Mouse (Mus musculus) intestine, embryonic 16.5 days (tissue): ENCODE results near the gene Myl7. TPM values are rescaled to one million over a fixed set of nuclear protein-coding genes. Genes with fewer than 3 reads are reported as not detected.

Source experiments
- ATAC-seq: fragments of 200-750 bp; cut with Nextera tagmentation; 2 replicates; pipeline ENCODE4 v1.8.0; 2017; ENCODE audit warnings: moderate TSS enrichment, moderate library complexity
- H3K27ac ChIP-seq: fragments of 300-500 bp; sonication (generic); 2 replicates; pipeline ENCODE4 v1.5.1; 2014; ENCODE audit warnings: mild to moderate bottlenecking, low read length
- H3K27me3 ChIP-seq: fragments of 300-500 bp; sonication (generic); replicated peaks from 2 replicates; pipeline ENCODE4 v1.6.1; 2014; ENCODE audit warnings: low read length, control low read depth, mixed read lengths; ENCODE audit not compliant: control insufficient read depth, insufficient read depth
- H3K36me3 ChIP-seq: fragments of 300-500 bp; sonication (generic); 2 replicates; pipeline ENCODE4 v1.6.1; 2014; ENCODE audit warnings: low read length, control low read depth; ENCODE audit not compliant: control insufficient read depth, insufficient read depth
- H3K4me1 ChIP-seq: fragments of 300-500 bp; sonication (generic); 2 replicates; pipeline ENCODE4 v1.6.1; 2014; ENCODE audit warnings: low read length, control low read depth, mixed read lengths; ENCODE audit not compliant: control insufficient read depth, insufficient read depth
- H3K4me2 ChIP-seq: fragments of 300-500 bp; sonication (generic); 2 replicates; pipeline ENCODE4 v1.6.1; 2014; ENCODE audit warnings: low read depth, low read length, control low read depth
- H3K4me3 ChIP-seq: fragments of 300-500 bp; sonication (generic); 2 replicates; pipeline ENCODE4 v1.5.1; 2014; ENCODE audit warnings: mild to moderate bottlenecking, low read length
- H3K9ac ChIP-seq: fragments of 300-500 bp; sonication (generic); 2 replicates; pipeline ENCODE4 v1.6.1; 2014; ENCODE audit warnings: low read depth, low read length
- H3K9me3 ChIP-seq: fragments of 300-500 bp; sonication (generic); 2 replicates; pipeline ENCODE4 v1.6.1; 2016; ENCODE audit warnings: low read length, control low read depth; ENCODE audit not compliant: control insufficient read depth
- WGBS: fragments of 180-500 bp; shearing (Covaris S2); extraction: QIAGEN DNeasy Blood & Tissue Kit; methylation state at CpG from one replicate; pipeline ENCODE4 v1.1.7; 2014; 5-methylcytosine and 5-hydroxymethylcytosine counted together
- polyA plus RNA-seq: library from polyadenylated mRNA; unstranded; fragments of >200 nt; fragmentation: Nextera tagmentation; extraction: Ambion mirVana; gene quantifications from 2 replicates; pipeline ENCODE4 v1.2.1, GENCODE M21; 2015

Gene Myl7
- polyA plus RNA-seq, 1 experiment from 2014 or later: 88.3 TPM

DNA sequence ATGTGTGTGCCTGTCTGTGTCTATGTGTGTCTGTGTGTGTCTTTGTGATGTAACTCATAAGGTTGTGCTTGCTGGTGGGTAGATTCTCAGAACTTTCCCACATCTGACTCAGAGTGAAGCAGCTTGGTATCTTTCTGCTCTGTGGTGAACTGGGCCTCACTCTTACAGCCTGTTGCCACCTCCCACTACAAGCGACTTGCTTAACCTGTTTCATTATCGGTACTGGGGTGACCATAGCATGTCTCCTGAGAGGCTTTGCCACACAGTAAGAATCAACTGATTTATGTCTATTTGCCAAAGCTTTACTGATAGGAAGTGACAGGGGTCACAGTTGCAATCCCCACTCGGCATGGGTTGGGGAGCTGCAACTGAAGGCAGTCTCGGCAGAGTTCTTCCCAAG, 10.1 kb upstream of the Myl7 start:
- Histone ChIP-seq H3K9ac (no peak overlapping the region; the same call in 1 of the 2 replicates), H3K4me3 (no peak overlapping the region), H3K27ac (peak overlapping the region; percentile 78), H3K4me1 (peaks cover 14% of the 10 kb centered on the region), H3K4me2 (no peak overlapping the region), H3K36me3 (no peaks in the 10 kb centered on the region), H3K9me3 (no peaks in the 10 kb centered on the region), H3K27me3 (no peaks in the 10 kb centered on the region)
- WGBS: 39% methylated on average over 4 of the region's 4 CpGs
- ATAC-seq: peak; percentile 94

DNA sequence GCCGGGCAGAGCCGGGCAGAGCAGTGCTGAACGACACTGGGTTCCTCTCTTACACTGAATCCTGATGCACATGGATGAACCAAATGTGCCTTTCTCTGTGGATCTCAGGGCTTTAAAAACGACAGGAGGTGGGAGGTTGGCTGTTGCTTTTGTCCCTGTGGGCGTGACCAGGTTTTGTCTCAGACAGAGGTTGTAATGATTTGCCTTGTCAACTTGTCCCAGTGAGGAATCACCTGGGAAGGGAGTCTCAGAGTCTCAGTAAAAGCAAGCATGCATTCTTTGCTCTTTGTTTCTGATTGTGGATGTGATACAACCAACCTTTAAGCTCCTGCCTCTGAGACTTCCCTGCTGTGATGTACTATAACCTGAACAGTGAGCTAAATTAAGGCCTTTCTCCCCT, 8.5 kb upstream of the Myl7 start:
- no peaks in the 10 kb centered on the region for H3K9me3 ChIP-seq
- H3K4me2 ChIP-seq: no peak overlapping the region
- H3K27ac ChIP-seq: no peak overlapping the region
- ATAC-seq: no peak
- H3K4me1 ChIP-seq: peaks cover 17% of the 10 kb centered on the region
- H3K9ac ChIP-seq: no peak overlapping the region
- H3K27me3 ChIP-seq: no peaks in the 10 kb centered on the region
- no peak overlapping the region for H3K4me3 ChIP-seq
- no peaks in the 10 kb centered on the region for H3K36me3 ChIP-seq
- WGBS: 60% methylated on average over 5 of the region's 5 CpGs

- Histone ChIP-seq H3K4me2 (no peak overlapping the region), H3K9me3 (no peaks in the 10 kb centered on the region), H3K36me3 (no peaks in the 10 kb centered on the region), H3K4me3 (no peak overlapping the region), H3K9ac (no peak overlapping the region), H3K27ac (no peak overlapping the region), H3K27me3 (no peaks in the 10 kb centered on the region), H3K4me1 (peaks cover 28% of the 10 kb centered on the region)
- no peak for ATAC-seq
- 82% methylated on average over 10 of the region's 10 CpGs for WGBS
Observed at GRCm38 (mm10) chr11:5905778-5906518, 7.4 kb upstream of the Myl7 start.

DNA sequence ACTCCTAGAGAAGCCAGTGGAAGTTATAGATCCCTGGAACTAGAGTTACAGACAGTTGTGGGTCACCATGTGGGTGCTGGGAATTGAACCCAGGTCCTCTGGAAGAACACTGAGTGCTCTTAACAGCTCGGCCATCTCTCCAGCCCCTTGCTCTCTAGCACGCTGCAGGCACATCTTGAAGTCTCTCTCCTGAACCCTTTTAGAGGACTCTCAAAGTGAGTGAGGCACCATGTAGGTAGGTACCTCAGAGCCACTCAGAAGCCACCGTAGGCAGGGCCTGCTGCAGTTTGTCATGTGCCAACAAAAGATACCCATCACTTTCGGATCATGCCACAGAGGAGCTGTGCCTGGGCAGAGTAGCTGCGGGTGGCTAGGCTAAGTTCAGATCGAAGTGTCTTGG, 6.3 kb upstream of the Myl7 start:
- Histone ChIP-seq H3K36me3 (no peaks in the 10 kb centered on the region), H3K4me1 (peaks cover 29% of the 10 kb centered on the region), H3K4me3 (no peak overlapping the region), H3K4me2 (no peak overlapping the region), H3K9me3 (no peaks in the 10 kb centered on the region), H3K27ac (no peak overlapping the region), H3K27me3 (no peaks in the 10 kb centered on the region), H3K9ac (no peak overlapping the region)
- 95% methylated on average over 6 of the region's 6 CpGs for WGBS
- ATAC-seq: no peak

- Histone ChIP-seq H3K4me1 (peaks cover 24% of the 10 kb centered on the region), H3K4me2 (no peak overlapping the region), H3K27ac (no peak overlapping the region), H3K4me3 (no peak overlapping the region), H3K27me3 (no peaks in the 10 kb centered on the region), H3K9me3 (no peaks in the 10 kb centered on the region), H3K9ac (no peak overlapping the region), H3K36me3 (no peaks in the 10 kb centered on the region)
- no peak for ATAC-seq
- WGBS: 79% methylated on average over 19 of the region's 19 CpGs
Observed at GRCm38 (mm10) chr11:5904357-5904756, 5.8 kb upstream of the Myl7 start.

DNA sequence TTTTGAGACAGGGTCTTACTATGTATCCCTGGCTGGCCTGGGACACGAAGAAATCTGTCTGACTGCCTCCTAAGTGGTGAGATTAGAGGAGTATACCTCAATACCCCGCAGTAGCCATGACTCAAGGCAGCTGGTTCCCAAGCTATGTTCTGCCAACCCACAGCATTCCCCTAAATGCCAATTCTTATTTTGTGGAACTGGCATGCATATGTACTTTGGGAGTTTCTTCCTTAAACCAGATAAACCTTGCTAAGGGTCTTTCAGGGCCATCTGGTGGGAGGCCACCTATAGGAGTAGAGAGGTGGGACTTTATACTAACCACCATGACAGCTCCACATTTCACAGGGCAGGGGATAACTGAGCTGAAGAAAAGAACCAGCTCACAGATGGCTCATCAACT, 5.3 kb upstream of the Myl7 start:
- no peak overlapping the region for H3K27ac ChIP-seq
- H3K9ac ChIP-seq: no peak overlapping the region
- peaks cover 22% of the 10 kb centered on the region for H3K4me1 ChIP-seq
- no peaks in the 10 kb centered on the region for H3K36me3 ChIP-seq
- no peak for ATAC-seq
- H3K9me3 ChIP-seq: no peaks in the 10 kb centered on the region
- no peaks in the 10 kb centered on the region for H3K27me3 ChIP-seq
- no peak overlapping the region for H3K4me3 ChIP-seq
- 83% methylated on average over 2 of the region's 2 CpGs for WGBS
- H3K4me2 ChIP-seq: no peak overlapping the region

DNA sequence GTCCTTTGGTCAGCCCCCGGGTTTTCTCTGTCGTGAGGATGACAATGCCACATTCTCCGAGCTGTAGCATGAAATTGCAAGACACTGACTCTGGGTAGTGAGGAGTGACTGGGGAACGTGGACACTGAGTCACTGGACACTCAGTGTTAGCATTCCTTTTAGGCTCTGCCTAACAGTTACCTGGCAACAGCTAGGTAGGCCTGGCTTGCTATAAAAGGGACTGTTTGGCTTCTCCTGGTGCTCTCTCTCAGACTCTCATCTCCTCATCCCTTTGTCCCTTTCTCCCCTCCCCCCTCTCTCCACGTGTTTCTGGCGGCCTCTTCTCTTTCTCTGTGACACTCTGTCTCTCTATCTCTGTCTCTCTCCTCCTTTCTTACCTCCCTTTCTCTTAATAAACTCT, 3.8 kb upstream of the Myl7 start:
- Histone ChIP-seq H3K27me3 (no peaks in the 10 kb centered on the region), H3K9me3 (no peaks in the 10 kb centered on the region), H3K4me1 (peaks cover 32% of the 10 kb centered on the region), H3K27ac (peak overlapping the region; percentile 70), H3K36me3 (no peaks in the 10 kb centered on the region), H3K9ac (peak overlapping the region; percentile 64), H3K4me2 (peak overlapping the region; percentile 80), H3K4me3 (peak overlapping the region; percentile 46)
- ATAC-seq: peak; percentile 23; the same call in 1 of the 2 replicates
- 12% methylated on average over 6 of the region's 6 CpGs for WGBS

DNA sequence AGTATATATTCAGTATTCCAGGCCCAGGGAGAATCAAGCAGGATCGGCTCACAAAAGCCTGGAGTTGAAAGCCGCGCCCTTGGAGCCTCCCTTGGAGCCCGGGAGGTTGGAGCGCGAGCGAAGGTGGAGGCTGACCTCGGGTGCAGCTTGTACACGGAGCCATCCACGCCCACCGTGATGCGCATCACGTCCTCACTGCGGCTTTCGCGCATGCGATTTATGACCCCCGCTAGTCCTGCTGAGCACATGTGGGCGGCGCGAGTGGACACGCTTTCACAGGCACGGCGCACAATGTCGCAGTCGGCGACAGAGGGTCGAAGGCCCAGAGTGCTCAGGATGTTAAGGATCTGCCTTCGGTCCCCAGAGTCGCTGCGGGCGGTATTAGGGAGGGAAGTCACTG, 3.4 kb upstream of the Myl7 start:
- peak; percentile 80 for ATAC-seq
- no peaks in the 10 kb centered on the region for H3K36me3 ChIP-seq
- H3K4me1 ChIP-seq: peaks cover 36% of the 10 kb centered on the region
- WGBS: under 1% methylated on average over 32 of the region's 32 CpGs
- peak overlapping the region; percentile 70 for H3K27ac ChIP-seq
- H3K9me3 ChIP-seq: no peaks in the 10 kb centered on the region
- H3K9ac ChIP-seq: peak overlapping the region; percentile 64
- no peaks in the 10 kb centered on the region for H3K27me3 ChIP-seq
- peak overlapping the region; percentile 46 for H3K4me3 ChIP-seq
- H3K4me2 ChIP-seq: peak overlapping the region; percentile 80

GRCm38 (mm10) chr11:5901320-5901719, 2.7 kb upstream of the Myl7 start:
- no peak for ATAC-seq
- Histone ChIP-seq H3K9ac (peak overlapping the region; percentile 64), H3K27me3 (no peaks in the 10 kb centered on the region), H3K9me3 (no peaks in the 10 kb centered on the region), H3K4me1 (peaks cover 40% of the 10 kb centered on the region), H3K4me2 (peak overlapping the region; percentile 80), H3K27ac (peak overlapping the region; percentile 70), H3K4me3 (peak overlapping the region; percentile 46), H3K36me3 (no peaks in the 10 kb centered on the region)
- 24% methylated on average over 3 of the region's 3 CpGs for WGBS

DNA sequence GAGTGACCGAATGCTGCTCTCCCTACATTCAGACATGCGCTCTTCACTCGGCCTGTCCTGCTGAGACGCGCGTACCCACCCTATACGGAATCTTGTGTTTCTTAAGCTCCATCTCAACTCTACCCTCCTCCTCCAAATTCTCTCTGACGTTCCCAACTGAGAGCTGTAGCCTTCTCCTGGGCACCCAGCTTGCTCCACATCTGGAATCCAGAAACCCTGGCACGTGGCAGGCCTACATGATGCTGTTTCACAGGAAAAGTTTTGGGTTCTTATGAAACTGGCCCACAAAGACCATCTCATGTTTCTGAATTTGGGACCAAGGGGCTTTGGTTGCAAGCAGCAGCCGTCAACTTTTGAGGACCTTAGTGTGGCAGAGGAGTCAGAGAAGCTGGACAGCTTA, 704 bp upstream of the Myl7 start:
- no peak overlapping the region for H3K4me2 ChIP-seq
- 93% methylated on average over 10 of the region's 10 CpGs for WGBS
- no peaks in the 10 kb centered on the region for H3K9me3 ChIP-seq
- no peaks in the 10 kb centered on the region for H3K36me3 ChIP-seq
- no peak overlapping the region for H3K9ac ChIP-seq
- H3K27ac ChIP-seq: no peak overlapping the region
- no peak for ATAC-seq
- H3K4me1 ChIP-seq: peaks cover 54% of the 10 kb centered on the region
- no peaks in the 10 kb centered on the region for H3K27me3 ChIP-seq
- no peak overlapping the region for H3K4me3 ChIP-seq
